In the genomic region with DNA sequence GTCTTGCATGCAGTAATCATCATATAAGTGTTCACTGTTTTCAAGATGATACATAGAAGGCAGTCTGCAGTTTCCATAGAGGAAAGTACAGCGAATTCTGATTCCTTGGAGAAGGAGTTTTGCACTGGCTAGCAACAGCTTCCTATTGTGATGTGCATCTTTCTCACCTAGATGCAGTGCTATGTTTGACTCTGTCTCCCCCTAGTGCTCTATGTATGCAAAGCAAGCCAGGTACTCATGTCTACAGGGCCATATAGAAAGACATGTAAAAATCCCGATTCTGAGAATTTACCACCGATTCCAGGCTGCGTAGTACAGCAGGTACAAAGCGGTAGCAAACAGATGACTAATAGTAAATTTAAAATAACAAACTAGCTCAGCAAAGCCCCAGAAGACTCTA, we compare ENCODE assay signal across 10 mouse cellular contexts. TPM values are rescaled to one million over a fixed set of nuclear protein-coding genes. Genes with fewer than 3 reads are reported as not detected.
A peak's percentile ranks its signal among the peaks of the same experiment; 100 is the strongest.
DNase-seq lines count a peak whose midpoint lies in the region; ATAC-seq and TF ChIP-seq lines count a peak whose summit lies in the region.
"Had no signal": no experiment of that assay in that cellular context is flagged by ENCODE, and none has a peak within 500 bp of the region (broad histone marks: within the 10 kb centered on the region; RNA-seq: fewer than 3 reads in every experiment).

No protein-coding gene starts in this region.

- WGBS in lung, embryonic 16.5 days = 42% methylated on average over 5 of the region's 5 CpGs
- WGBS in cerebellum, adult 2 months = 48% methylated on average over 5 of the region's 5 CpGs
- WGBS in hindbrain, embryonic 11.5 days = 58% methylated on average over 5 of the region's 5 CpGs

- no peak overlapping the region for H3K27ac ChIP-seq in lung, embryonic 16.5 days (ENCODE audit: low read length)
- no peak overlapping the region for H3K27ac ChIP-seq in cerebellum, adult 2 months (ENCODE audit: insufficient read depth, low read length)
- no peak overlapping the region for H3K27ac ChIP-seq in hindbrain, embryonic 11.5 days (ENCODE audit: low read depth, low read length)
- H3K27ac ChIP-seq in left cerebral cortex, adult 2 months = no peak overlapping the region
- H3K27ac ChIP-seq: embryonic facial prominence, embryonic 13.5 days had no signal

- TF ChIP-seq CTCF in cerebellum, adult 2 months (IDR thresholded peaks at IDR 0.05; ENCODE audit: borderline replicate concordance, insufficient read depth, low read depth, low read length) = peak; percentile 29; the same call in 1 of the 2 replicates
- TF ChIP-seq CTCF in left cerebral cortex, adult 2 months (IDR thresholded peaks at IDR 0.05) = peak; percentile 80

- H3K9ac ChIP-seq in lung, embryonic 16.5 days (ENCODE audit: low read length) = no peak overlapping the region
- H3K9ac ChIP-seq in hindbrain, embryonic 11.5 days (ENCODE audit: low read depth, low read length) = no peak overlapping the region
- H3K9ac ChIP-seq: embryonic facial prominence, embryonic 13.5 days had no signal

- H3K4me1 ChIP-seq in lung, embryonic 16.5 days (replicated peaks; ENCODE audit: control insufficient read depth, insufficient read depth, low read length) = no peaks in the 10 kb centered on the region
- no peaks in the 10 kb centered on the region for H3K4me1 ChIP-seq in cerebellum, adult 2 months (ENCODE audit: control insufficient read depth, insufficient read depth, low read length)
- H3K4me1 ChIP-seq in hindbrain, embryonic 11.5 days (replicated peaks; ENCODE audit: control insufficient read depth, insufficient read depth, low read length) = no peaks in the 10 kb centered on the region
- H3K4me1 ChIP-seq: embryonic facial prominence, embryonic 13.5 days had no signal

- peak; percentile 67 for ATAC-seq in lung, embryonic 16.5 days (ENCODE audit: low read depth)
- ATAC-seq in hindbrain, embryonic 11.5 days (ENCODE audit: low FRiP score) = peak; percentile 80

- H3K4me3 ChIP-seq in lung, embryonic 16.5 days (ENCODE audit: low read length) = no peak overlapping the region
- no peak overlapping the region for H3K4me3 ChIP-seq in cerebellum, adult 2 months (replicated peaks; ENCODE audit: insufficient read depth, low read depth, low read length)
- no peak overlapping the region for H3K4me3 ChIP-seq in hindbrain, embryonic 11.5 days (ENCODE audit: low read depth, low read length)
- H3K4me3 ChIP-seq in left cerebral cortex, adult 2 months = no peak overlapping the region
- H3K4me3 ChIP-seq: embryonic facial prominence, embryonic 13.5 days had no signal

- H3K9me3 ChIP-seq in lung, embryonic 16.5 days (ENCODE audit: control insufficient read depth, low read length) = no peaks in the 10 kb centered on the region
- H3K9me3 ChIP-seq in hindbrain, embryonic 11.5 days (ENCODE audit: control insufficient read depth, low read length) = no peaks in the 10 kb centered on the region
- H3K9me3 ChIP-seq: embryonic facial prominence, embryonic 13.5 days had no signal

- no peak for DNase-seq in lung, postnatal 4 days
- DNase-seq in cerebellum, adult 2 months = no peak
- DNase-seq in hindbrain, embryonic 11.5 days (ENCODE audit: low spot score) = peak; percentile 70
- DNase-seq in left cerebral cortex, adult 2 months (ENCODE audit: extremely low spot score in 1 of 2, low spot score in 2 of 2) = peak; percentile 41 to 56
- peak; percentile 11 for DNase-seq in retina, adult 2 months (ENCODE audit: low read depth, low spot score)
- no peak for DNase-seq in ovary, adult 18-20 months (ENCODE audit: low spot score)
- DNase-seq in adrenal gland, postnatal 36 days = no peak

- no peaks in the 10 kb centered on the region for H3K27me3 ChIP-seq in lung, embryonic 16.5 days (ENCODE audit: control insufficient read depth, insufficient read depth, low read depth, low read length)
- no peaks in the 10 kb centered on the region for H3K27me3 ChIP-seq in cerebellum, adult 2 months (ENCODE audit: control insufficient read depth, insufficient read depth, low read length)
- H3K27me3 ChIP-seq in hindbrain, embryonic 11.5 days (ENCODE audit: control insufficient read depth, insufficient read depth, low read length) = no peaks in the 10 kb centered on the region
- H3K27me3 ChIP-seq: embryonic facial prominence, embryonic 13.5 days had no signal

- H3K36me3 ChIP-seq in lung, embryonic 16.5 days (ENCODE audit: control insufficient read depth, insufficient read depth, low read length) = no peaks in the 10 kb centered on the region
- H3K36me3 ChIP-seq in hindbrain, embryonic 11.5 days (ENCODE audit: control insufficient read depth, insufficient read depth, low read length) = no peaks in the 10 kb centered on the region
- H3K36me3 ChIP-seq: embryonic facial prominence, embryonic 13.5 days had no signal

- no peak for TF ChIP-seq POLR2A in cerebellum, adult 2 months (IDR thresholded peaks at IDR 0.05; ENCODE audit: borderline replicate concordance, insufficient read depth, low read length)

- H3K4me2 ChIP-seq in lung, embryonic 16.5 days (ENCODE audit: low read depth, low read length) = no peak overlapping the region
- H3K4me2 ChIP-seq in hindbrain, embryonic 11.5 days (replicated peaks; ENCODE audit: low read depth, low read length) = no peak overlapping the region
- H3K4me2 ChIP-seq: embryonic facial prominence, embryonic 13.5 days had no signal

- intact Hi-C loops in left cerebral cortex, adult 2 months (cut with DNase I) = loop anchor here (1.0 to 5.0 kb wide), 4 partner anchors 34 to 879 kb away; no protein-coding TSS in a partner anchor

RNA-seq across cellular contexts. Expression of a gene that starts 12.6 kb away (rescaled TPM):
- polyA plus RNA-seq in lung, embryonic 16.5 days (2015; fragmentation: Nextera tagmentation; extraction: Ambion mirVana) = 0.58 TPM in 1 of 2 replicates, not detected in the other
- not detected in 2 replicates for polyA plus RNA-seq in cerebellum, adult 2 months (2012; rRNA removed)
- not detected in 2 replicates for polyA plus RNA-seq in hindbrain, embryonic 11.5 days (2014; fragmentation: Nextera tagmentation; extraction: Ambion mirVana)
- total RNA-seq in left cerebral cortex, adult 2 months (2021) = not detected
- not detected for total RNA-seq in adrenal gland, postnatal 36 days (2021)
- polyA plus RNA-seq: embryonic facial prominence, embryonic 13.5 days had no signal

RNA-seq across cellular contexts. Expression of a gene that starts 16.0 kb away (rescaled TPM):
- 1.5 TPM in 1 of 2 replicates, not detected in the other for polyA plus RNA-seq in lung, embryonic 16.5 days (2015; fragmentation: Nextera tagmentation; extraction: Ambion mirVana)
- not detected in 2 replicates for polyA plus RNA-seq in cerebellum, adult 2 months (2012; rRNA removed)
- 0.59 and 0.66 TPM in 2 replicates for polyA plus RNA-seq in hindbrain, embryonic 11.5 days (2014; fragmentation: Nextera tagmentation; extraction: Ambion mirVana)
- not detected for total RNA-seq in left cerebral cortex, adult 2 months (2021)
- not detected for total RNA-seq in adrenal gland, postnatal 36 days (2021)

RNA-seq across cellular contexts. Expression of a gene that starts 37.2 kb away (rescaled TPM):
- not detected in 2 replicates for polyA plus RNA-seq in lung, embryonic 16.5 days (2015; fragmentation: Nextera tagmentation; extraction: Ambion mirVana)
- not detected in 2 replicates for polyA plus RNA-seq in cerebellum, adult 2 months (2012; rRNA removed)
- polyA plus RNA-seq in hindbrain, embryonic 11.5 days (2014; fragmentation: Nextera tagmentation; extraction: Ambion mirVana) = not detected in 2 replicates
- not detected for total RNA-seq in left cerebral cortex, adult 2 months (2021)
- total RNA-seq in adrenal gland, postnatal 36 days (2021) = not detected
- polyA plus RNA-seq: embryonic facial prominence, embryonic 13.5 days; stomach, embryonic 16.5 days had no signal

RNA-seq across cellular contexts. Expression of a gene that starts 39.4 kb away (rescaled TPM):
- polyA plus RNA-seq in lung, embryonic 16.5 days (2015; fragmentation: Nextera tagmentation; extraction: Ambion mirVana) = 0.70 TPM in 1 of 2 replicates, not detected in the other
- polyA plus RNA-seq in cerebellum, adult 2 months (2012; rRNA removed) = not detected in 2 replicates
- not detected in 2 replicates for polyA plus RNA-seq in hindbrain, embryonic 11.5 days (2014; fragmentation: Nextera tagmentation; extraction: Ambion mirVana)
- total RNA-seq in left cerebral cortex, adult 2 months (2021) = not detected
- total RNA-seq in adrenal gland, postnatal 36 days (2021) = not detected
- polyA plus RNA-seq: embryonic facial prominence, embryonic 13.5 days had no signal

Comparison
In these comparisons a context has a peak if more than half of its experiments do, and no peak if none do; other contexts are left out.
1. DNase-seq: peak in hindbrain, embryonic 11.5 days (single experiment), left cerebral cortex, adult 2 months (2 of 2) and retina, adult 2 months (single experiment); none in lung, postnatal 4 days (0 of 2), cerebellum, adult 2 months (0 of 2), ovary, adult 18-20 months (single experiment) and adrenal gland, postnatal 36 days (0 of 2).